Mouse (Mus musculus) lung, postnatal 0 days (tissue): ENCODE measurements around the gene Tbcd.

ENCODE experiments used
- CTCF ChIP-seq: IDR thresholded peaks from 2 replicates; pipeline ENCODE4 v1.5.1; 2016; ENCODE audit warnings: antibody characterized with exemption, mild to moderate bottlenecking
- EP300 ChIP-seq: IDR thresholded peaks from 2 replicates; pipeline ENCODE4 v1.6.1; 2016; ENCODE audit warnings: antibody characterized with exemption, mild to moderate bottlenecking, control low read depth

DNA sequence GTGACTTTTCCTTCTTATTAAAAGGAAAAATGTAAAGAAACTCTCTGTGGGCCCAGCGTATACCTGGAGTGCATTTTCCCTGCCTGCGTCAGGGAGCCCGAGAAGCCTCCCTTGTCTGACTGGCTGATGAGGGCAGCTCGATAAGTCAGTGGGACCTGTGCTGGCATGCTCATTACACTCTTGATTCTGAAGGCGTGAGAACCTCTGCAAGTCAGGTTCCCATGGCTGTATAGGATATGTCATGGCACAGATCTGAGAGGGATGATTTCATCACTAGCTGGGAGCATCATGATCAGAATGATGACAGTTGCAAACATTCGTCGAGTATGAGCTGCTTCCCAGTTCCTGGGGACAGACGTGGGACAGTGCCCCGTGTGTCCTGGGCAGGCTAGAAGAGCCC is 64.2 kb downstream of the Tbcd start:
- TF ChIP-seq CTCF = no peak
- TF ChIP-seq EP300 = no peak
